ENCODE assay signal across 9 mouse cellular contexts in the genomic region with DNA sequence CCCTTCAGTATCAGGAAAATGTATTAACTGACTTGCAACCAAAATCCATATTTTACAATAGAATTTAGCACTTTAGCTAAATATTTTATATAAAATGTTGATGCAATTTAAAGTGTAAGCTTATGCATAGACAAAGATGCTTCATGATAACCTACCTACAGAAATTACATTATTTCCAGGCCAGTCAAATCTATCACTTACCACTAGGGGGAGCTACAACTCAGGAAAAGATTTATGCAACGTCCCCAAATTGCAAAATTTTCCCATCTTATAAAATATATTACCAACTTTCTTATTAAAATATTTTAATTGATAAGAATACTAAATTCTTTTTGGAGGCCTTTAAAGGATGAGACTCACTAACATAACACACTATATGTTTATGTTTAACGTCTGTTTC.
DNase-seq lines count a peak whose midpoint lies in the region; ATAC-seq lines count a peak whose summit lies in the region.
"Had no signal": no experiment of that assay in that cellular context is flagged by ENCODE, and none has a peak within 500 bp of the region (broad histone marks: within the 10 kb centered on the region; RNA-seq: fewer than 3 reads in every experiment).

No protein-coding gene starts in this region.

- ATAC-seq in erythroblast, adult 5-6 weeks (replicated peaks; ENCODE audit: low FRiP score, poor library complexity, severe bottlenecking) = no peak

- peak; percentile 62 for DNase-seq in cerebellum, adult 9-10 months
- no peak for DNase-seq in cerebellum, postnatal 4 days (ENCODE audit: low spot score in 2 of 2)
- peak; percentile 23 for DNase-seq in left cerebral cortex, adult 11 months (ENCODE audit: low spot score)
- DNase-seq in left cerebral cortex, postnatal 36 days (ENCODE audit: low spot score in 2 of 2) = no peak
- peak; percentile 21 for DNase-seq in MEL-GATA-1-ER (ENCODE audit: extremely low read depth, low read depth)
- DNase-seq in lung, postnatal 25 days (ENCODE audit: low spot score) = peak; percentile 44
- DNase-seq in right cerebral cortex, postnatal 36 days (ENCODE audit: low spot score in 2 of 2) = no peak
- DNase-seq: gastrocnemius, postnatal 14 days had no signal

- intact Hi-C loops in left cerebral cortex, postnatal 36 days (cut with DNase I) = loop anchor here (2.0 to 10.0 kb wide), 4 partner anchors 62 to 391 kb away; no protein-coding TSS in a partner anchor

Comparison
In these comparisons a context has a peak if more than half of its experiments do, and no peak if none do; other contexts are left out.
1. DNase-seq: peak in cerebellum, adult 9-10 months (single experiment), left cerebral cortex, adult 11 months (single experiment), MEL-GATA-1-ER (single experiment) and lung, postnatal 25 days (single experiment); none in cerebellum, postnatal 4 days (0 of 2), left cerebral cortex, postnatal 36 days (0 of 2) and right cerebral cortex, postnatal 36 days (0 of 2).